Mouse (Mus musculus): Measurements from ENCODE around the gene Phactr4.

DNA sequence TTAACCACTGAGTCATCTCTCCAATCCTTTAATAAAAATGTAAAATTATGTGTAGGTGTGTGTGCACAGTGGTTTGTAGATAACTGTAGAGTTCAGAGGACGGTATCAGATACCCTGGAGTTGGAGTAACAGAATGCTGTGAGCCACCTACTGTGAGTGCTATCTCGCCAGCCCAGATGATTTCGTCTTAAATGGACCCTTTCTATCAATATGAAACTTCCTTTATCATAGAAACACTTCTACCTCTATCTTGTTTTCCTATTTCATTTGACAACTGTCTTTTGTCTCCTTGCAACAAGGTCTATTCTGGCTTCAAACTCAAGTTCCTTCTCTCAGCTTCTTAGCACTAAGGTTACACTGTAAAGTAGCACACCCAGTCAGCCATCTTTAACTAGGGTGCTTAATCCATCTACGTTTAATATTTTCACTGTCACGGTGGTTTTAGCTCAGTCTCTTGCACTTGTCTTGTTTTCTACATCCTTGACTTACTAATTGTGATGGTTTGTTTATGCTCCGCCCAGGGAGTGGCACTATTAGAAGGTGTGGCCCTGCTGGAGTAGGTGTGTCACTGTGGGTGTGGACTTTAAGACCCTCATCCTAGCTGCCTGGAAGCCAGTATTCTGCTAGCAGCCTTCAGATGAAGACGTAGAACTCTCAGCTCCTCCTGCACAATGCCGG lies 31.1 kb downstream of the Phactr4 start:
- TF ChIP-seq CTCF (IDR thresholded peaks at IDR 0.05; ENCODE audit: low read depth, low read length) (no peak), POLR2A (IDR thresholded peaks at IDR 0.05; ENCODE audit: borderline replicate concordance, low read depth, low read length) (no peak)

Measured in bone marrow macrophage, adult 2 months (primary cell).